Mouse (Mus musculus) adrenal gland, postnatal 25 days (tissue): ENCODE results near the gene Snx17. TPM values are rescaled to one million over a fixed set of nuclear protein-coding genes. Genes with fewer than 3 reads are reported as not detected.

Experiments used
- DNase-seq: peaks from one replicate; pipeline ENCODE4 v3.0.0; 2021; ENCODE audit warnings: mixed read lengths
- total RNA-seq: library from RNA; stranded (reverse); gene quantifications from 2 replicates; pipeline ENCODE4 v1.2.3, GENCODE M21; 2021

Gene Snx17
- total RNA-seq, 1 experiment from 2014 or later: 99.5 TPM

GRCm38 (mm10) chr5:31240637-31241521, 47.9 kb downstream of the Snx17 start, which contains the start of the genes Nrbp1 and Gm9970:
TSS of gene Nrbp1 (plus strand) at chr5:31240864.
TSS of gene Gm9970 (minus strand) at chr5:31241232.
- peak; percentile 97 for DNase-seq

- DNase-seq: no peak
Observed at GRCm38 (mm10) chr5:31241522-31242034, 48.6 kb downstream of the Snx17 start.

GRCm38 (mm10) chr5:31242191-31242590, 49.2 kb downstream of the Snx17 start:
- DNase-seq: no peak

Other genes with a start within 250 kb of the Snx17 start
- gene Cgref1, start 247.6 kb upstream of the Snx17 start, total RNA-seq: 1.0 TPM in 1 of 2 replicates, not detected in the other
- gene Preb, start 232.9 kb upstream of the Snx17 start, total RNA-seq: 131 TPM in 2 replicates
- gene Tcf23, start 224.6 kb upstream of the Snx17 start, total RNA-seq: 0.70 and 1.3 TPM in 2 replicates
- 136 and 139 TPM in 2 replicates for gene Atraid, start 144.9 kb upstream of the Snx17 start, total RNA-seq
- gene Slc5a6, start 144.3 kb upstream of the Snx17 start, total RNA-seq: 26.4 and 32.1 TPM in 2 replicates
- 28.3 and 29.1 TPM in 2 replicates for gene Cad, start 138.4 kb upstream of the Snx17 start, total RNA-seq
- not detected in 2 replicates for gene Dnajc5g, start 86.9 kb upstream of the Snx17 start, total RNA-seq
- not detected in 2 replicates for gene Slc30a3, start 85.0 kb upstream of the Snx17 start, total RNA-seq
- not detected in 2 replicates for gene Trim54, start 76.5 kb upstream of the Snx17 start, total RNA-seq
- not detected in 2 replicates for gene Ucn, start 54.4 kb upstream of the Snx17 start, total RNA-seq
- gene Mpv17, start 39.0 kb upstream of the Snx17 start, total RNA-seq: 60.3 and 66.6 TPM in 2 replicates
- gene Gm29609, start 13.3 kb upstream of the Snx17 start, total RNA-seq: 3.2 and 3.5 TPM in 2 replicates
- gene Gtf3c2, start 13.1 kb upstream of the Snx17 start, total RNA-seq: 67.1 and 82.5 TPM in 2 replicates
- gene Eif2b4, start 203 bp downstream of the Snx17 start, total RNA-seq: 45.2 and 52.6 TPM in 2 replicates
- 28.4 and 34.3 TPM in 2 replicates for gene Zfp513, start 9.1 kb downstream of the Snx17 start, total RNA-seq
- 105 and 137 TPM in 2 replicates for gene Ppm1g, start 27.5 kb downstream of the Snx17 start, total RNA-seq
- 80.5 and 107 TPM in 2 replicates for gene Nrbp1, start 47.6 kb downstream of the Snx17 start, total RNA-seq
- gene Gm9970, start 48.0 kb downstream of the Snx17 start, total RNA-seq: not detected in 2 replicates
- gene Krtcap3, start 58.5 kb downstream of the Snx17 start, total RNA-seq: 5.2 and 5.3 TPM in 2 replicates
- 39.9 and 46.1 TPM in 2 replicates for gene Ift172, start 97.9 kb downstream of the Snx17 start, total RNA-seq
- 4.1 and 6.7 TPM in 2 replicates for gene Fndc4, start 102.9 kb downstream of the Snx17 start, total RNA-seq
- 0.55 and 0.95 TPM in 2 replicates for gene Gckr, start 104.2 kb downstream of the Snx17 start, total RNA-seq